Mouse (Mus musculus): ENCODE measurements at regions not wholly inside any gene's neighbourhood (a gene's known extent, or its start where the extent isn't known, plus 50 kb on each side); places are given as distances from the start of the nearest gene placed in this dataset.

DNA sequence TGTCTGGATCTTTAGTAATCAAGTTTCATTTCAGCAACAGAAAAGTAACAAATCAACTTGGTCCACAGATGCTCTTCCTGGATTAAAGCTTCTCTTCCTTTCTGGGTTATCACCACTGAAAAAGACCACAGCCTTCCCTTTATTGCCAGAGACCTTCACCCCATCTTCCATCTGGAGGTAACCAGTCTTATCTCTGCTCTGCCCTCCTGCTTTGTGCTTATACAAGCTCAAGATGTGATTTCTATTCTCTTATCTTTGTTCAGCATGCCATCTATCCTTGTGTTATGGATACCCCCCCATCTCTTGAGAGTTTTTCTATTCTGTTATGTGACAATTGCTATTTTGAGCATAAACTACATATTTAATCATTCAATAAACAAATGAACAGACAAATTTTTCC lies 734.5 kb upstream of the Tbl1xr1 start:
- Histone ChIP-seq H3K36me3 (ENCODE audit: control insufficient read depth in 1 of 2, insufficient read depth in 2 of 2, low read length in 2 of 2) (no peaks in the 10 kb centered on the region), H3K27ac (ENCODE audit: control insufficient read depth, low read depth, low read length) (no peak overlapping the region), H3K27me3 (ENCODE audit: control insufficient read depth in 1 of 2, insufficient read depth in 2 of 2, low read length in 2 of 2) (no peaks in the 10 kb centered on the region), H3K9me3 (replicated peaks; ENCODE audit: insufficient read depth, low read length) (no peaks in the 10 kb centered on the region), H3K4me1 (ENCODE audit: control insufficient read depth in 1 of 2, insufficient read depth in 2 of 2, low read length in 2 of 2) (peaks cover 2 to 3% of the 10 kb centered on the region in 2 experiments; a peak in 2 of 4 replicates), H3K4me3 (ENCODE audit: control insufficient read depth in 1 of 2, insufficient read depth in 1 of 2, low read depth in 2 of 2, low read length in 2 of 2) (no peak overlapping the region), H3K9ac (ENCODE audit: control insufficient read depth, low read depth, low read length, poor library complexity, severe bottlenecking) (no peak overlapping the region), H3K79me2 (ENCODE audit: control insufficient read depth, insufficient read depth, low read length, poor library complexity) (no peaks in the 10 kb centered on the region)
- peak; percentile 20 for DNase-seq (ENCODE audit: low read depth, low spot score)
- TF ChIP-seq MYB (IDR thresholded peaks at IDR 0.05; ENCODE audit: low read depth, low read length) (no peak), RCOR1 (IDR thresholded peaks at IDR 0.05; ENCODE audit: low read depth, low read length) (peak; percentile 64; the same call in 1 of the 2 replicates), GATA1 (IDR thresholded peaks at IDR 0.05; ENCODE audit: low read depth, low read length) (peak; percentile 54), ETS1 (IDR thresholded peaks at IDR 0.05; ENCODE audit: low read depth, low read length) (peak; percentile 41; the same call in 1 of the 2 replicates), EP300 (IDR thresholded peaks at IDR 0.05; ENCODE audit: low read depth in 1 of 2, low read length in 2 of 2) (peak; percentile 14 to 43; a peak in 2 of 4 replicates), TCF12 (IDR thresholded peaks at IDR 0.05; ENCODE audit: low read depth, low read length) (peak; percentile 82), MXI1 (IDR thresholded peaks at IDR 0.05; ENCODE audit: low read depth, low read length) (no peak)

DNA sequence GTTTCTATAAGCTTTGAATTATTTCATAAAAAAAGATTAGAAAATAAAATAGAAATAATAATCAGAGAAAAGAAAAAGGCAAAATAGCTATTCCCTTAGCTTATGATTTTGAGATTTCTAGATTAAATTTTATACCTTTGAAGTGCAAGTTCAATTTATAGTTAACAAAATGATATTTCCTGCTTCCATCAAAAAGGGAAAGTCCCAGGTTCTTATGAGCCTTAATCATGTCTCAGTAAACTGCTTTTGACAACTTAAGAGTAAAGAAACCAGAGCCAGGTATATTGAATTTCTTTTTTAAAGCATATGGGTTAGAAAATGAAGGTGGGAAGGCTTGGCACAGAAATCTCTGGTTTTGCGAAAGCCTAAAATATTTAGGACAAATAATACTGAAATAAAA lies 733.4 kb upstream of the Tbl1xr1 start:
- Histone ChIP-seq H3K4me1 (ENCODE audit: control insufficient read depth in 1 of 2, insufficient read depth in 2 of 2, low read length in 2 of 2) (peaks cover 2 to 3% of the 10 kb centered on the region in 2 experiments; a peak in 2 of 4 replicates), H3K9me3 (replicated peaks; ENCODE audit: insufficient read depth, low read length) (no peaks in the 10 kb centered on the region), H3K79me2 (ENCODE audit: control insufficient read depth, insufficient read depth, low read length, poor library complexity) (no peaks in the 10 kb centered on the region), H3K4me3 (ENCODE audit: control insufficient read depth in 1 of 2, insufficient read depth in 1 of 2, low read depth in 2 of 2, low read length in 2 of 2) (no peak overlapping the region), H3K27ac (ENCODE audit: control insufficient read depth, low read depth, low read length) (no peak overlapping the region), H3K27me3 (ENCODE audit: control insufficient read depth in 1 of 2, insufficient read depth in 2 of 2, low read length in 2 of 2) (no peaks in the 10 kb centered on the region), H3K36me3 (ENCODE audit: control insufficient read depth in 1 of 2, insufficient read depth in 2 of 2, low read length in 2 of 2) (no peaks in the 10 kb centered on the region), H3K9ac (ENCODE audit: control insufficient read depth, low read depth, low read length, poor library complexity, severe bottlenecking) (no peak overlapping the region)
- no peak for DNase-seq (ENCODE audit: low read depth, low spot score)
- TF ChIP-seq MXI1 (IDR thresholded peaks at IDR 0.05; ENCODE audit: low read depth, low read length) (no peak), UBTF (IDR thresholded peaks at IDR 0.05; ENCODE audit: borderline replicate concordance, insufficient read depth, low read depth, low read length) (no peak), MAX (IDR thresholded peaks at IDR 0.05; ENCODE audit: low read length) (no peak), HCFC1 (IDR thresholded peaks at IDR 0.05; ENCODE audit: low read depth, low read length) (no peak), ZKSCAN1 (IDR thresholded peaks at IDR 0.05; ENCODE audit: low read depth, low read length) (no peak), SIN3A (IDR thresholded peaks at IDR 0.05; ENCODE audit: low read length) (no peak), CTCF (IDR thresholded peaks at IDR 0.05 in 2 of 3, conservative IDR thresholded peaks at IDR 0.05 in 1 of 3; ENCODE audit: control insufficient read depth in 1 of 3, insufficient read depth in 1 of 3, low read depth in 2 of 3, low read length in 3 of 3, poor library complexity in 1 of 3, severe bottlenecking in 1 of 3) (no peak), POLR2A (IDR thresholded peaks at IDR 0.05; ENCODE audit: control insufficient read depth in 1 of 2, insufficient read depth in 1 of 2, low read depth in 1 of 2, low read length in 2 of 2, poor library complexity in 1 of 2) (no peak), MEF2A (IDR thresholded peaks at IDR 0.05; ENCODE audit: extremely low read depth, insufficient replicate concordance, low read depth, low read length, poor library complexity, severe bottlenecking) (no peak), ZNF384 (IDR thresholded peaks at IDR 0.05; ENCODE audit: low read depth, low read length) (no peak), E2F4 (IDR thresholded peaks at IDR 0.05; ENCODE audit: borderline replicate concordance, low read depth, low read length) (no peak), MAZ (IDR thresholded peaks at IDR 0.05; ENCODE audit: low read depth, low read length) (no peak), MYB (IDR thresholded peaks at IDR 0.05; ENCODE audit: low read depth, low read length) (no peak), RAD21 (IDR thresholded peaks at IDR 0.05; ENCODE audit: low read depth, low read length) (no peak), MAFK (IDR thresholded peaks at IDR 0.05; ENCODE audit: borderline replicate concordance, low read depth, low read length) (no peak), JUND (IDR thresholded peaks at IDR 0.05; ENCODE audit: low read depth, low read length) (no peak), SMC3 (IDR thresholded peaks at IDR 0.05; ENCODE audit: low read depth, low read length) (no peak)

Measured in MEL (cell line).